Mouse (Mus musculus) midbrain, embryonic 13.5 days (tissue): ENCODE results near the gene Entpd3. TPM values are rescaled to one million over a fixed set of nuclear protein-coding genes. Genes with fewer than 3 reads are reported as not detected.

Experiments
- ATAC-seq: fragments of 200-750 bp; cut with Nextera tagmentation; 2 replicates; pipeline ENCODE4 v1.8.0; 2017; ENCODE audit warnings: mild to moderate bottlenecking, moderate TSS enrichment, moderate library complexity
- H3K27ac ChIP-seq: fragments of 300-500 bp; sonication (generic); 2 replicates; pipeline ENCODE4 v1.5.1; 2015; ENCODE audit warnings: inconsistent platforms, mild to moderate bottlenecking, moderate library complexity
- H3K27me3 ChIP-seq: fragments of 300-500 bp; sonication (generic); 2 replicates; pipeline ENCODE4 v1.6.1; 2015; ENCODE audit warnings: mild to moderate bottlenecking, inconsistent platforms
- H3K36me3 ChIP-seq: fragments of 300-500 bp; sonication (generic); 2 replicates; pipeline ENCODE4 v1.6.1; 2015; ENCODE audit warnings: mild to moderate bottlenecking, inconsistent platforms
- H3K4me1 ChIP-seq: fragments of 300-500 bp; sonication (generic); replicated peaks from 2 replicates; pipeline ENCODE4 v1.6.1; 2015; ENCODE audit warnings: inconsistent platforms
- H3K4me2 ChIP-seq: fragments of 300-500 bp; sonication (generic); replicated peaks from 2 replicates; pipeline ENCODE4 v1.6.1; 2015; ENCODE audit warnings: moderate library complexity, mild to moderate bottlenecking, inconsistent platforms
- H3K4me3 ChIP-seq: fragments of 300-500 bp; sonication (generic); replicated peaks from 2 replicates; pipeline ENCODE4 v1.5.1; 2015; ENCODE audit warnings: mild to moderate bottlenecking, inconsistent platforms
- H3K9ac ChIP-seq: fragments of 300-500 bp; sonication (generic); replicated peaks from 2 replicates; pipeline ENCODE4 v1.6.1; 2015; ENCODE audit warnings: mild to moderate bottlenecking, inconsistent platforms
- H3K9me3 ChIP-seq: fragments of 300-500 bp; sonication (generic); 2 replicates; pipeline ENCODE4 v1.6.1; 2016; ENCODE audit warnings: mild to moderate bottlenecking, inconsistent platforms
- WGBS: fragments of 180-500 bp; shearing (Covaris S2); methylation state at CpG from one replicate; pipeline ENCODE4 v1.1.7; 2015; 5-methylcytosine and 5-hydroxymethylcytosine counted together
- polyA plus RNA-seq: library from polyadenylated mRNA; unstranded; fragments of >200 nt; fragmentation: Nextera tagmentation; extraction: Ambion mirVana; gene quantifications from 2 replicates; pipeline ENCODE4 v1.2.1, GENCODE M21; 2015

The Entpd3 gene
- polyA plus RNA-seq, 1 experiment from 2014 or later = 1.2 TPM

DNA sequence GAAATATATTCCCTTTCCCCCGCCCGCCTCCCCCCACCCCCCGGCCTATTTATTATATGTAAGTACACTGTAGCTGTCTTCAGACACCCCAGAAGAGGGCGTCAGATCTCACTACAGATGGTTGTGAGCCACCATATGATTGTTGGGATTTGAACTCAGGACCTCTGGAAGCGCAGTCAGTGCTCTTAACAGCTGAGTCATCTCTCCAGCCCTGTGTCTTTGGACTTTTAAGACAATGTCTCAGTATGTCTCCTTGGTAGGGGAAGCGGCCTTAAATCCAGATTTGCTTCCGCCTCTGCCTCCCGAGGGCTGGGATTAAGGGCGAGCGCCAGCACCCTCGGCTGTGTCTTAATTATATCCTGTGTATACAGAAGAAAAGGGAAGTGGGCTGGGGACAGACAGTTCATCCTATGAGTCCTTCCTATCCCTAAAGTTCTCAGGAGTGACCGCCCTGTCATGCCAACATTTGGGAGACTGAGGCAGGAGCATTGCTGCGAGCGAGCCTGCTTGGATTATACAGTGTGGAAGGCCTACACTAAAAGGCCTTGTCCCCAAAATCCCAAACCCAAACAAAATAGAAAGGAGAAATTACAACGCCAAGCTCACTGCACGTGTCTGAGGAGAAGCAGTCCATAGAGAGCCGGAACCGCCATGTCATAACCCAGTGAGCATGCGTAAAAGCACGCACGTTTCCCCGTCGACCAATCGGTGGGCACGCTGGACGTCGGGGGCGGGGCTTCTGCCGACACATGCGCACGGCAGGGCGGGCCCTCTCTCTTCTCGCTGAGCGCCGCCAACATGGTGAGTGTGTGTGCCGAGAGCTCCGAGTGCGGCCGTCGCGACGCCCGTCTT, 31.3 kb downstream of the Entpd3 start, which contains the start of gene Rpl14:
Rpl14 (plus strand) TSS at position 704 of the 852 bp plus-strand sequence.
- Histone ChIP-seq H3K4me1 (peaks cover 23% of the 10 kb centered on the region), H3K27me3 (0 out of 2 replicates have a peak, but pooled peaks cover 5% of the 10 kb centered on the region), H3K4me3 (peak within 1 kb of the TSS; percentile 85), H3K9me3 (no peaks in the 10 kb centered on the region), H3K9ac (peak within 1 kb of the TSS; percentile 93), H3K36me3 (peaks cover 36% of the 10 kb centered on the region), H3K4me2 (peak within 1 kb of the TSS; percentile 86), H3K27ac (peak within 1 kb of the TSS; percentile 85)
- ATAC-seq = peak; percentile 98
- WGBS = 6% methylated on average over 43 of the region's 43 CpGs

DNA sequence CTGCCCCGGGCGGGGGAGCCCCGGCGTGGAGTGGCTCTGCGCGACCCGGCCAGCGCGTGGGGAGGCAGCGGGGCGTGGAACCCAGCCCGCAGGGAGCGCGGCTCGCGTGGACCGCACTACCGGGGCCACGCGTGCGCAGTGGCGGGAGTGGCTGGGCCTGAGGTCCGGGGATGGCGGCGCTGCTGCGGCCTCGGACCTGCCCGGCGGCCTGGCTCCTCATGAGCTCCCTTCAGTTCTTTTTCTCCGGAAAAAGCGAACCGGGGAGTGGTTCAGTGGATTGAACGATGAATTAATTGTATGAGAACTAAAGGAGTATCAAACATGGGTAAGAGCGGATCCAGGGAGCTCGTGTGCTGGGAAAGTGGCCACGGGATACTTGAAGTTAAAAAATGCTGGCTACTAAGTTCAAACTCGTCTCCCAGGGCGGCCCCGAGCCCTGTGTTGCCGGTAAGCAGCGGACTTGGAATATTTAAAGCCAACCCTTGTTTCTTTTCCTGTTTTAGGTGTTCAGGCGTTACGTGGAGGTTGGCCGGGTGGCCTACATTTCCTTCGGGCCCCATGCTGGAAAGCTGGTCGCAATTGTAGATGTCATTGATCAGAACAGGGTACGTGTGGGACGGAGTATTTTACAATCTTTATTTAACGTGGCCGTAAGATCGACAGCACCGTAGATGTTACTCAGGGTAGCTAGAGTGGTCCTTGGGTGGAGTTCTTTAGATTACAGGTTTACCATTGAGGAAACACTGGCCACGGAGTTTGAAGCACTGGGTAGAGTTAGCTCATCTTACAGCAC, 32.2 kb downstream of the Entpd3 start:
- H3K4me1 ChIP-seq = peaks cover 29% of the 10 kb centered on the region
- H3K36me3 ChIP-seq = peaks cover 39% of the 10 kb centered on the region
- H3K4me3 ChIP-seq = peak overlapping the region; percentile 85
- peak overlapping the region; percentile 77 for H3K4me2 ChIP-seq
- no peaks in the 10 kb centered on the region for H3K9me3 ChIP-seq
- peak overlapping the region; percentile 93 for H3K9ac ChIP-seq
- WGBS = 2% methylated on average over 53 of the region's 53 CpGs
- peak overlapping the region; percentile 85 for H3K27ac ChIP-seq
- no peaks in the 10 kb centered on the region for H3K27me3 ChIP-seq
- ATAC-seq = peak; percentile 83

DNA sequence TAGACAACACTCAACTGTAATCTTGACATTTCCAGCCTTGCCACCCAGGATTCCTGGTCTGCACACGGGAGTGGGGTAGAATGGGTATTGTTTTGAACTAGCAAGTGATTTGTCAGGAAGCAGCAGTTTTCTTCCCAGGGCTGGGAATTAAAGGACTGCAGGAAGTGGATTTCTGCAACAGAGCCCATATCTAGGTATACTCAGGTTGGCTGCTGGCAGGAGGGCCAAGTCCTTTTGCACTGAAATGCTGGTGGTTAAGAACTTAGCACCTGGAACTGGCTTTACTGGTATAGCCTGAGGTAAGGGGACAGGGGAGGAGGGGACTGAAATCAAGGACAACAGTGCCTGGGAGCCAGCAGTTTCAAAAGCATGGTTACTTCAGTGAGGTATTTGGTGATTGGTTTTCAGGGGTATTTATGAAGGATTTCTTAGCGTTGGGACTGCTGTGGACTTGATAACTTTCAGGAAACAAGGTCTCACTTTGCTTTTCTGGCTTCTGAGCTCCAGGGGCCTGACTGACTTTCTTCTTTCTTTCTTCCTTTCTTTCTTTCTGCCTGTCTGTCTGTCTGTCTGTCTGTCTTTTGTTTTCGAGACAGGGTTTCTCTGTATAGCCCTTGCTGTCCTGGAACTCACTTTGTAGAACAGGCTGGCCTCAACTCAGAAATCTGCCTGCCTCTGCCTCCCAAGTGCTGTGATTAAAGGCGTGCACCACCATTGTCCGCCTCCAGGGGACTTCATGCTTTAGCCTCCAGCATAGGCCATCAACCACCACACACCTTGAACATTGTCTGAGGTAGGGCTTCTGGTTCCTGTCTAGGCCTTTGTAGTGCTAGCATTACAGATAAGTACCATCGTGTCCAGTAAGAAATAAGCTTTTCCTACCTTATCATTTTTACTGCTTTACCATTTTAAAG, 36.4 kb downstream of the Entpd3 start:
- 66% methylated on average over 6 of the region's 6 CpGs for WGBS
- Histone ChIP-seq H3K9me3 (no peaks in the 10 kb centered on the region), H3K4me3 (peak overlapping the region; percentile 56; the same call in 1 of the 2 replicates), H3K4me2 (peak overlapping the region; percentile 86), H3K4me1 (peaks cover 31% of the 10 kb centered on the region), H3K27ac (peak overlapping the region; percentile 61), H3K27me3 (no peaks in the 10 kb centered on the region), H3K36me3 (peaks cover 39% of the 10 kb centered on the region), H3K9ac (no peak overlapping the region)
- 0 out of 2 replicates have a peak, but pooled peaks have one; percentile 4 for ATAC-seq

DNA sequence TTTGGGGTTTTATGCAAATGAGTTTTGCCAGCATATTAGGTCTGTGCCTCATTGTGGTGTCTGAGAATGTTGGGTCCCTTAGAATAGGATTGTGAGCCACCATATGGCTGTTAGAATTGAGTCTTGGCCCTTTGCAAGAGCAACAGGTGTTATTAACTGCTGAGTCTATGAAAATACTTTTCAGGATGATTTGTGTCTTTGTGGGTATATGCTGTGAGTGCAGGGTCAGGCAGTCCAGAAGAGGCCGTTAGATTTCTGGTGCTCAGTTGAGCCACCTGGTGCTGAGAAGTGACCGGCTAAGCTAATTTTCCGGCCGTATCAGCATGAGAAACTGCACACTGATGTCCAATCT, 37.0 kb downstream of the Entpd3 start:
- peak overlapping the region; percentile 61 for H3K27ac ChIP-seq
- peak overlapping the region; percentile 86 for H3K4me2 ChIP-seq

DNA sequence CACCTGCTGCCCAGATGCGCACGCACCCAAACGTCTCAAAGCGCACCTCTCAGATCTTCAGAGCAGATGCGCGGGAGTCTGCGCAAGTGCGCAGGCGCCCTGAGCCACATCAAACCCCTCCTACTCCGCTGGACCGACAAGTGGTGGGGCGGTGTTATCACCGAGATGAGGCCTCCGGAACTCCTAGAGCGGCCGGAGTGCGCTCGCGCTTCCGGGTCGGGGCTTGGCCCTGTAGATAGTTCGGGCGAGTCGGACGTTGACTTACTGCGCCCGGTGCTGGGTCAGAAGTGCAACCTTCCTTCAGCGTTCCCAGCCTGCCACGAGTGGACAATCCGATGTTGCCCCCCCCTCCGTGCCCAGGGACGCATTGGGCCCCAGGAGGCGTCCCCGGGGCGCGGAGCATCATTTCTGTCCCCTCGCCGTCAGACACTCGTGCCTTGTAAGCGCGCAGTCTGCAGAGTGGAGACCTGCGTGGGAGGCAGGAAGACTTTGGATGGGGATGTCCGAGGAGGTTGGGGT, 37.6 kb downstream of the Entpd3 start:
- Histone ChIP-seq H3K9ac (peak overlapping the region; percentile 75), H3K4me1 (peaks cover 31% of the 10 kb centered on the region), H3K4me2 (peak overlapping the region; percentile 86), H3K27ac (peak overlapping the region; percentile 61), H3K9me3 (no peaks in the 10 kb centered on the region), H3K27me3 (no peaks in the 10 kb centered on the region), H3K36me3 (peaks cover 39% of the 10 kb centered on the region), H3K4me3 (peak overlapping the region; percentile 56)
- peak; percentile 95 for ATAC-seq
- under 1% methylated on average over 43 of the region's 43 CpGs for whole genome bisulfite sequencing

More for the DNA sequence above, 37.0 kb downstream of the Entpd3 start:
- peaks cover 31% of the 10 kb centered on the region for H3K4me1 ChIP-seq
- 5% methylated on average over 4 of the region's 4 CpGs for WGBS
- peaks cover 39% of the 10 kb centered on the region for H3K36me3 ChIP-seq
- 0 out of 2 replicates have a peak overlapping the region, but pooled peaks have one; percentile 11 for H3K9ac ChIP-seq
- ATAC-seq = peak; percentile 48
- H3K9me3 ChIP-seq = no peaks in the 10 kb centered on the region
- peak overlapping the region; percentile 56 for H3K4me3 ChIP-seq
- no peaks in the 10 kb centered on the region for H3K27me3 ChIP-seq

DNA sequence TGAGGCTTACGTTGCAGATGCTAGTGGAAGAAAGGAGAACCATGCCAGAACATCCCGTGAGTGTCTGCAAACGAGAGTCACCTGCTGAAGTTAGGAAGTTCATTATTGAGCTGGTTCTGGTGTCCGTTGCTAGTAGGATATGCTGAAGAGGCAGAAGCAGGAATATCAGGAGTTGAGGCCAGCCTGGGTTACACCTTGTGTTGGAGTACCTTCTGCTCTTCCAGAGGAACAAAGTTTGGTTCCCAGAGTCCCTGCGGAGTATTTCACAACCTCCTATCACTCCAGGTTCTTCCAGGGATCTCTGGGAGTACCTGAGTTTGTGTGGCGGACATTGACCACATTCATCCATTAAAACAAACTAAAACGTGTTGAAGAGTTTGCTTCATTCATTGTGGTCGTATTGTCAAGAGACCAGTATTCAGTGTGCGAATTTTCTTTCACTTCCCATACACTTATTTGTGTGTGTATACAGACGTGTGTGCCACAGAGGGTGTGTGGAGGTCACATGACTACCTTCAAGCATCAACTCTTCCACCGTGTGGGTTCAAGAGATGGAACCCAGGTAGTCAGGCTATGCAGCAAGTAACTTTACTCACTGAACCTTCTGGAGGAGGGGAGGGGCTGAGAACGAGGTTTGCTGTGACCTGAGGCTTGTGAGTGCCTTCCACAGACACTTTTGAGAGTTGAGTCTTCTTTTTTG, 38.2 kb downstream of the Entpd3 start:
- WGBS = 62% methylated on average over 12 of the region's 12 CpGs
- peak overlapping the region; percentile 61; the same call in 1 of the 2 replicates for H3K27ac ChIP-seq
- H3K4me1 ChIP-seq = peaks cover 31% of the 10 kb centered on the region
- peaks cover 35% of the 10 kb centered on the region for H3K36me3 ChIP-seq
- ATAC-seq = no peak
- H3K9ac ChIP-seq = peak overlapping the region; percentile 75
- H3K4me3 ChIP-seq = peak overlapping the region; percentile 56
- H3K9me3 ChIP-seq = no peaks in the 10 kb centered on the region
- peak overlapping the region; percentile 86 for H3K4me2 ChIP-seq
- H3K27me3 ChIP-seq = no peaks in the 10 kb centered on the region

DNA sequence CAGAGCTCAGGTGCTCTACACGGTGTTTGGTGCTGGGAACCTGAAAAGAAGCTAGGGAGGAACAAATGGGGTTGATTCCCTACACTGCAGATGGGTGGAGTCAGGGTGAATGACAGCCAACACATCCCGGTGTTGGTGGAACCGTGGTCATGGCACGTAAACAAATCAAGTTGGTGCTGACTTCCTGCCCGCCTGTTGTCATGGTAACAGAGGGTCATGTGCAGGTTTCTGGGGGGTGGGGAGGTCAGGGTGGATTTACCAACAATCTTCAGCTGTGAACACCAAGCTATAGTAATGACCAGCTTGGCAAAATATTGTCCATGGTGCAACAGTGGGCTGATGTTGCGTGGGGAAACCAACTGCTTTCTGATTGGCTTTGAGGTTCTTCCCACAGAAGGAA, 39.1 kb downstream of the Entpd3 start:
- Histone ChIP-seq H3K27ac (no peak overlapping the region), H3K4me1 (peaks cover 31% of the 10 kb centered on the region), H3K9ac (no peak overlapping the region), H3K36me3 (peaks cover 26% of the 10 kb centered on the region), H3K27me3 (no peaks in the 10 kb centered on the region), H3K4me2 (no peak overlapping the region), H3K9me3 (no peaks in the 10 kb centered on the region), H3K4me3 (no peak overlapping the region)
- no peak for ATAC-seq
- 71% methylated on average over 6 of the region's 6 CpGs for WGBS

DNA sequence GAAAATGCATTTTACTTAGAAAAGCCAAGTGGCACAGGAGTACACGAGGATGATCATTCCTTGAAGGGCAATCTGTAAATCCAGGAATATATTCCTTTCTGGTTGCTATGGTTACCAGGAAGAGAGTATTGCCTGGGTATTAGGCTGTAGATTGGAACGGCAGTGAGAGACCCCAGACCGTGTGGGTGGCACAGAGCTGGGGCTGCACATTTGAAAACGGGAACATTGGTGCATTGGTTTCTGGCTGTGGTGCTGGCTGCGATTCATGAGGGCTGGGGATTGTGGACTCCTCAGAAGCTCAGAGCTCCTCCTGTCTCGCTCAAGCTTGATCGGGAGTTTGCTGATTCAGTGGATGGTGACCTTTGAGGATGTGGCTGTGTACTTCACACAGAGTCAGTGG, 40.2 kb downstream of the Entpd3 start:
- Histone ChIP-seq H3K4me1 (peaks cover 31% of the 10 kb centered on the region), H3K36me3 (peaks cover 15% of the 10 kb centered on the region), H3K27ac (no peak overlapping the region), H3K4me3 (no peak overlapping the region), H3K9ac (no peak overlapping the region), H3K9me3 (no peaks in the 10 kb centered on the region), H3K27me3 (no peaks in the 10 kb centered on the region), H3K4me2 (no peak overlapping the region)
- ATAC-seq = no peak
- 73% methylated on average over 7 of the region's 7 CpGs for WGBS

DNA sequence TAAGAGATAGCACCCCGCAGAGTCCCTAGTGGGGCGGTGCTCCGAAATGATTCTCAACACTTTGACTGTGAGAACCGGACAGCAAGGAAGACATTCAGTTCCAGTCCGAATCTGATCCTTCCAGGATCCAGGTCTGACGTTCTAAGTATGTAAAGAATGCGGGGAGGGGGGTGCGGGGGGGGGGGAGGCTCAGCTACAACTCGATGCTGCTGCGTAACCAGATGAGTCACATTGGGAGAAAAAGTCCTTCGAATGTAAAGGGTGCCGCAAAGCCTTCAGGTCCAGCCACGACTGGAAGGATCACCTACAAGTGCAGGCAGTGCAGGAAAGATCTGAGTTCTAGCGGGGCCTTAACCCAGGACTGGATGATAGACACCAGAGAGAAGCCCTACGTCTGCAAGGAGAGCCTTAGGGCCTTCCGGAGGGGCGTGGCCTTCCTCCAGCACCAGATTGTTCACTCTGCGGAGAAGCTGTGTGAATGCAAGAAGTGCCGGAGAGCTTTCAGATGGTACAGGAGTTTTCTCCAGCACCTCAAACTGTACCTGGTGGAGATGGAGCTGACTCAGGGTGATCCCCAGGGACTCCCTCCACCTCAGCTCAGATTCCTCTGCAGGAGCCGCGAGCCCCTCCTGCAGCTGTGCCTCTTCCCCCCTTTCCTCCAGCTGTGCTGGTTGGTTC, 42.5 kb downstream of the Entpd3 start:
- H3K9ac ChIP-seq = peak overlapping the region; percentile 54
- H3K4me3 ChIP-seq = peak overlapping the region; percentile 29
- peak; percentile 44 for ATAC-seq
- no peaks in the 10 kb centered on the region for H3K27me3 ChIP-seq
- no peaks in the 10 kb centered on the region for H3K9me3 ChIP-seq
- H3K27ac ChIP-seq = peak overlapping the region; percentile 54; the same call in 1 of the 2 replicates
- peaks cover 24% of the 10 kb centered on the region for H3K4me1 ChIP-seq
- 22% methylated on average over 21 of the region's 21 CpGs for WGBS
- H3K4me2 ChIP-seq = peak overlapping the region; percentile 58
- H3K36me3 ChIP-seq = no peaks in the 10 kb centered on the region

DNA sequence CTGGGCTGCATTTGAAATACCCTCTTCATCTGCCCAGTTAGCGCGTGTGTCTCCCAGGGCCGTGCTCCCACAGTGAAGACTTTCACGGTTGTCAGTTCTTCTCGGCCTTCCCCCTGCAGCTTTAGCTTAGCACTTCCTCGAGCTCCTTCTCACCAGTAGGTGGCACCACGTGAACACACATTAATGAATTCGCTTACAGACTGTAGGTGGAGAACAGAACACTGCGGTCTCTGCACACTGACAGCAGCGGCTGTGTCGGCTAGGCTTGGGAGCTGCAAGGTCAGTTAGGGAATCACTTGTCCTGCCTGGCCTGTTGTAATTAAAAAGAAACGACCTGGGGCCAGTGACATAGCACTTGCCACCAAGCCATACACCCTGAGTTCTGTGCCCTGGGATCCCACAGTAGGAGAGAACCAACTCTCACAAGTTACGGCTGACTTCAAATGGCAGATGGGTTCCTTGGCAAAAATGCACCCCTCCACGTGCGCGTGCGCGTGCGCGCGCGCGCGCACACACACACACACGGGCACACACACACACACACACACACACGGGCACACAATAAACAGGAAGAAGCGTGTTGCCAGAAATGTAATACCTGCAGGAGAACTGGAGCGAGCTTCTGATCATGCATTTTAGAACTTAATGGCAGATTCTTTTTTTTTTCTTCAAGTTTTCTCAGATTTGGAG, 43.1 kb downstream of the Entpd3 start:
- Histone ChIP-seq H3K27ac (peak overlapping the region; percentile 54; the same call in 1 of the 2 replicates), H3K9me3 (no peaks in the 10 kb centered on the region), H3K9ac (peak overlapping the region; percentile 54), H3K4me3 (peak overlapping the region; percentile 29), H3K27me3 (no peaks in the 10 kb centered on the region), H3K4me1 (peaks cover 20% of the 10 kb centered on the region), H3K36me3 (no peaks in the 10 kb centered on the region), H3K4me2 (peak overlapping the region; percentile 58)
- WGBS = 12% methylated on average over 28 of the region's 28 CpGs
- ATAC-seq = peak; percentile 90
